Mouse (Mus musculus): ENCODE results near the gene Sla2. TPM values are rescaled to one million over a fixed set of nuclear protein-coding genes. Genes with fewer than 3 reads are reported as not detected.
"Not testable (repeated sequence)": the region's sequence is repeated elsewhere in the genome, so short reads cannot be mapped to it uniquely, and the experiment has no call there.

The Sla2 gene
- polyA plus RNA-seq, 1 experiment from 2014 or later = 0.14 TPM

GRCm38 (mm10) chr2:156862041-156862717 is 24.8 kb downstream of the Sla2 start:
- H3K4me1 ChIP-seq = peaks cover 31% of the 10 kb centered on the region
- ATAC-seq = no peak; the same call in 1 of the 2 replicates
- H3K27me3 ChIP-seq = no peaks in the 10 kb centered on the region
- H3K4me2 ChIP-seq = peak overlapping the region; percentile 90
- under 1% methylated on average over 19 of the region's 19 CpGs for WGBS
- peak overlapping the region; percentile 67 for H3K4me3 ChIP-seq
- peaks cover 40% of the 10 kb centered on the region for H3K36me3 ChIP-seq (ENCODE audit: poor library complexity, severe bottlenecking)
- H3K9ac ChIP-seq = peak overlapping the region; percentile 98
- no peaks in the 10 kb centered on the region for H3K9me3 ChIP-seq (replicated peaks)
- peak overlapping the region; percentile 96 for H3K27ac ChIP-seq

- Histone ChIP-seq H3K27ac (no peak overlapping the region), H3K36me3 (ENCODE audit: poor library complexity, severe bottlenecking) (peaks cover 39% of the 10 kb centered on the region), H3K9ac (no peak overlapping the region), H3K4me2 (no peak overlapping the region), H3K9me3 (replicated peaks) (no peaks in the 10 kb centered on the region), H3K4me3 (no peak overlapping the region), H3K27me3 (no peaks in the 10 kb centered on the region), H3K4me1 (peaks cover 18% of the 10 kb centered on the region)
- no peak for ATAC-seq
- 94% methylated on average over 7 of the region's 7 CpGs for WGBS
Measured at GRCm38 (mm10) chr2:156858671-156859070, 28.3 kb downstream of the Sla2 start.

GRCm38 (mm10) chr2:156857835-156858234 is 29.2 kb downstream of the Sla2 start, which contains the start of gene 4930518I15Rik:
TSS of gene 4930518I15Rik (minus strand) at chr2:156857946.
- Histone ChIP-seq H3K27me3 (no peaks in the 10 kb centered on the region), H3K27ac (no peak within 1 kb of the TSS), H3K4me3 (no peak within 1 kb of the TSS), H3K9me3 (replicated peaks) (no peaks in the 10 kb centered on the region), H3K36me3 (ENCODE audit: poor library complexity, severe bottlenecking) (peaks cover 42% of the 10 kb centered on the region), H3K4me1 (peaks cover 15% of the 10 kb centered on the region), H3K4me2 (no peak within 1 kb of the TSS), H3K9ac (no peak within 1 kb of the TSS; the same call in 1 of the 2 replicates)
- WGBS = 82% methylated on average over 2 of the region's 2 CpGs
- no peak for ATAC-seq

- no peak overlapping the region; the same call in 1 of the 2 replicates for H3K9ac ChIP-seq
- no peak overlapping the region for H3K4me2 ChIP-seq
- H3K36me3 ChIP-seq (ENCODE audit: poor library complexity, severe bottlenecking) = peaks cover 45% of the 10 kb centered on the region
- H3K27ac ChIP-seq = no peak overlapping the region
- ATAC-seq = no peak
- WGBS = 82% methylated on average over 3 of the region's 3 CpGs
- H3K4me1 ChIP-seq = peaks cover 15% of the 10 kb centered on the region
- H3K27me3 ChIP-seq = no peaks in the 10 kb centered on the region
- H3K4me3 ChIP-seq = no peak overlapping the region
- H3K9me3 ChIP-seq (replicated peaks) = no peaks in the 10 kb centered on the region
Measured at GRCm38 (mm10) chr2:156857385-156857791, 29.6 kb downstream of the Sla2 start.

GRCm38 (mm10) chr2:156856311-156856710 is 30.7 kb downstream of the Sla2 start:
- no peak overlapping the region for H3K4me2 ChIP-seq
- H3K4me3 ChIP-seq = no peak overlapping the region
- peaks cover 7% of the 10 kb centered on the region for H3K4me1 ChIP-seq
- ATAC-seq = no peak
- no peak overlapping the region for H3K9ac ChIP-seq
- no peak overlapping the region for H3K27ac ChIP-seq
- peaks cover 56% of the 10 kb centered on the region for H3K36me3 ChIP-seq (ENCODE audit: poor library complexity, severe bottlenecking)
- WGBS = 93% methylated on average over 1 of the region's 1 CpGs
- H3K9me3 ChIP-seq (replicated peaks) = no peaks in the 10 kb centered on the region
- no peaks in the 10 kb centered on the region for H3K27me3 ChIP-seq

- H3K4me3 ChIP-seq; H3K4me2 ChIP-seq; H3K9me3 ChIP-seq (replicated peaks); H3K27ac ChIP-seq; H3K27me3 ChIP-seq; H3K9ac ChIP-seq; H3K4me1 ChIP-seq: not testable (repeated sequence)
- peak; percentile 50 for ATAC-seq
- 47% methylated on average over 13 of the region's 13 CpGs for WGBS
- H3K36me3 ChIP-seq (ENCODE audit: poor library complexity, severe bottlenecking) = peaks cover 75% of the 10 kb centered on the region
Measured at GRCm38 (mm10) chr2:156853999-156854771, 32.8 kb downstream of the Sla2 start.

GRCm38 (mm10) chr2:156853584-156853983 is 33.4 kb downstream of the Sla2 start:
- not testable (repeated sequence) for H3K9ac ChIP-seq; H3K27me3 ChIP-seq; H3K9me3 ChIP-seq (replicated peaks); H3K27ac ChIP-seq; H3K4me3 ChIP-seq; ATAC-seq; H3K4me1 ChIP-seq; H3K4me2 ChIP-seq
- WGBS = 75% methylated on average over 8 of the region's 13 CpGs
- H3K36me3 ChIP-seq (ENCODE audit: poor library complexity, severe bottlenecking) = peaks cover 76% of the 10 kb centered on the region

- no peaks in the 10 kb centered on the region for H3K9me3 ChIP-seq (replicated peaks)
- WGBS = 93% methylated on average over 5 of the region's 5 CpGs
- no peak for ATAC-seq
- peaks cover 79% of the 10 kb centered on the region for H3K36me3 ChIP-seq (ENCODE audit: poor library complexity, severe bottlenecking)
- no peak overlapping the region for H3K4me3 ChIP-seq
- H3K27me3 ChIP-seq = no peaks in the 10 kb centered on the region
- no peak overlapping the region for H3K4me2 ChIP-seq
- no peak overlapping the region for H3K9ac ChIP-seq
- H3K27ac ChIP-seq = no peak overlapping the region
- H3K4me1 ChIP-seq = peaks cover 10% of the 10 kb centered on the region
Measured at GRCm38 (mm10) chr2:156850505-156850904, 36.5 kb downstream of the Sla2 start.

- no peak overlapping the region for H3K27ac ChIP-seq
- WGBS = 91% methylated on average over 6 of the region's 6 CpGs
Measured at GRCm38 (mm10) chr2:156848526-156849182, 38.3 kb downstream of the Sla2 start.

GRCm38 (mm10) chr2:156847653-156848052 is 39.3 kb downstream of the Sla2 start:
- H3K9ac ChIP-seq = no peak overlapping the region
- no peak for ATAC-seq
- no peaks in the 10 kb centered on the region for H3K27me3 ChIP-seq
- peaks cover 33% of the 10 kb centered on the region for H3K4me1 ChIP-seq
- 58% methylated on average over 6 of the region's 6 CpGs for WGBS
- no peak overlapping the region for H3K4me3 ChIP-seq
- no peak overlapping the region for H3K4me2 ChIP-seq
- H3K27ac ChIP-seq = no peak overlapping the region
- no peaks in the 10 kb centered on the region for H3K9me3 ChIP-seq (replicated peaks)
- peaks cover 78% of the 10 kb centered on the region for H3K36me3 ChIP-seq (ENCODE audit: poor library complexity, severe bottlenecking)

More at GRCm38 (mm10) chr2:156848526-156849182, 38.3 kb downstream of the Sla2 start:
- H3K4me2 ChIP-seq = no peak overlapping the region
- no peak overlapping the region for H3K9ac ChIP-seq
- H3K36me3 ChIP-seq (ENCODE audit: poor library complexity, severe bottlenecking) = peaks cover 82% of the 10 kb centered on the region
- no peak for ATAC-seq
- no peak overlapping the region for H3K4me3 ChIP-seq
- no peaks in the 10 kb centered on the region for H3K9me3 ChIP-seq (replicated peaks)
- H3K27me3 ChIP-seq = no peaks in the 10 kb centered on the region
- peaks cover 23% of the 10 kb centered on the region for H3K4me1 ChIP-seq

GRCm38 (mm10) chr2:156844715-156845114 is 42.3 kb downstream of the Sla2 start:
- H3K9me3 ChIP-seq (replicated peaks) = no peaks in the 10 kb centered on the region
- H3K27ac ChIP-seq = peak overlapping the region; percentile 63
- peak overlapping the region; percentile 37; the same call in 1 of the 2 replicates for H3K9ac ChIP-seq
- H3K4me2 ChIP-seq = peak overlapping the region; percentile 24
- no peak for ATAC-seq
- H3K36me3 ChIP-seq (ENCODE audit: poor library complexity, severe bottlenecking) = peaks cover 50% of the 10 kb centered on the region
- no peak overlapping the region for H3K4me3 ChIP-seq
- H3K4me1 ChIP-seq = peaks cover 51% of the 10 kb centered on the region
- no peaks in the 10 kb centered on the region for H3K27me3 ChIP-seq
- WGBS = 40% methylated on average over 10 of the region's 10 CpGs

GRCm38 (mm10) chr2:156843331-156843730 is 43.7 kb downstream of the Sla2 start:
- Histone ChIP-seq H3K36me3 (ENCODE audit: poor library complexity, severe bottlenecking) (peaks cover 36% of the 10 kb centered on the region), H3K27me3 (no peaks in the 10 kb centered on the region), H3K9ac (0 out of 2 replicates have a peak overlapping the region, but pooled peaks have one; percentile 0), H3K4me3 (peak overlapping the region; percentile 57), H3K27ac (no peak overlapping the region), H3K4me1 (peaks cover 64% of the 10 kb centered on the region), H3K4me2 (peak overlapping the region; percentile 83), H3K9me3 (replicated peaks) (no peaks in the 10 kb centered on the region)
- WGBS = 59% methylated on average over 10 of the region's 10 CpGs
- ATAC-seq = no peak
